ENCODE assay signal across 9 mouse cellular contexts in the genomic region with DNA sequence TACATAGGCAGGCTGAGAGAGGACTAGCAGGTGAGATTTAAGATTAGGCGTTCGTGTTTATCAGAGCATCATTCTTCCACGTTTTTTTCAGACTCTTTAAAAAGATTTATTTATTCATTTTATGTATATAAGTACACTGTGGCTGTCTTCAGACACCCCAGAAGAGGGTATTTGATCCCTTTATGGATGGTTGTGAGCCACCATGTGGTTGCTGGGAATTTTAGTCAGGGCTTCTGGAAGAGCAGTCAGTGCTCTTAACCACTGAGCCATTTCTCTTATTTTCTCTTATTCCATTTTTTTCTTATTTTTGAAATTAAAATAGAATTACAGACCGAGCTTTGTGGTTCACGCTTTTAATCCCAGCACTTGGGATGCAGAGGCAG. TPM values are rescaled to one million over a fixed set of nuclear protein-coding genes. Genes with fewer than 3 reads are reported as not detected.
DNase-seq lines count a peak whose midpoint lies in the region; ATAC-seq and TF ChIP-seq lines count a peak whose summit lies in the region.
"Had no signal": no experiment of that assay in that cellular context is flagged by ENCODE, and none has a peak within 500 bp of the region (broad histone marks: within the 10 kb centered on the region; RNA-seq: fewer than 3 reads in every experiment).

No protein-coding gene starts in this region.

- no peaks in the 10 kb centered on the region for H3K9me3 ChIP-seq in lung, embryonic 14.5 days (ENCODE audit: low read depth, low read length)
- H3K9me3 ChIP-seq in forebrain, embryonic 12.5 days: no peaks in the 10 kb centered on the region
- no peaks in the 10 kb centered on the region for H3K9me3 ChIP-seq in intestine, postnatal 0 days (ENCODE audit: control insufficient read depth)
- H3K9me3 ChIP-seq in neural tube, embryonic 14.5 days (ENCODE audit: control insufficient read depth, low read length): no peaks in the 10 kb centered on the region

- WGBS in lung, embryonic 14.5 days: 40% methylated on average over 5 of the region's 5 CpGs
- 42% methylated on average over 5 of the region's 5 CpGs for WGBS in forebrain, embryonic 12.5 days
- 38% methylated on average over 5 of the region's 5 CpGs for WGBS in intestine, postnatal 0 days
- 45% methylated on average over 5 of the region's 5 CpGs for WGBS in neural tube, embryonic 14.5 days

- no peak for TF ChIP-seq CTCF in lung, embryonic 14.5 days (IDR thresholded peaks at IDR 0.05; ENCODE audit: low read depth)
- no peak for TF ChIP-seq CTCF in intestine, postnatal 0 days (IDR thresholded peaks at IDR 0.05; ENCODE audit: low read depth)

- H3K27ac ChIP-seq in lung, embryonic 14.5 days (ENCODE audit: low read depth): no peak overlapping the region
- no peak overlapping the region for H3K27ac ChIP-seq in forebrain, embryonic 12.5 days
- H3K27ac ChIP-seq in intestine, postnatal 0 days (ENCODE audit: low read depth, low read length): no peak overlapping the region
- peak overlapping the region; percentile 73 for H3K27ac ChIP-seq in neural tube, embryonic 14.5 days (ENCODE audit: low read depth, low read length)

- H3K4me1 ChIP-seq in lung, embryonic 14.5 days (ENCODE audit: insufficient read depth): 0 out of 2 replicates have a peak, but pooled peaks cover 7% of the 10 kb centered on the region
- H3K4me1 ChIP-seq in forebrain, embryonic 12.5 days: peaks cover 18% of the 10 kb centered on the region
- H3K4me1 ChIP-seq in intestine, postnatal 0 days (replicated peaks; ENCODE audit: control insufficient read depth, insufficient read depth, low read length): peaks cover 5% of the 10 kb centered on the region; the same call in 1 of the 2 replicates
- H3K4me1 ChIP-seq in neural tube, embryonic 14.5 days (ENCODE audit: control insufficient read depth, insufficient read depth, low read length): peaks cover 13% of the 10 kb centered on the region

- H3K4me3 ChIP-seq in lung, embryonic 14.5 days (ENCODE audit: low read depth, low read length): peak overlapping the region; percentile 83
- peak overlapping the region; percentile 83 for H3K4me3 ChIP-seq in forebrain, embryonic 12.5 days (replicated peaks)
- H3K4me3 ChIP-seq in intestine, postnatal 0 days (ENCODE audit: low read depth, low read length): peak overlapping the region; percentile 84
- H3K4me3 ChIP-seq in neural tube, embryonic 14.5 days (ENCODE audit: low read depth, low read length): peak overlapping the region; percentile 50

- peaks cover 21% of the 10 kb centered on the region for H3K36me3 ChIP-seq in lung, embryonic 14.5 days (ENCODE audit: insufficient read depth)
- H3K36me3 ChIP-seq in forebrain, embryonic 12.5 days (replicated peaks): peaks cover 8% of the 10 kb centered on the region
- H3K36me3 ChIP-seq in intestine, postnatal 0 days (ENCODE audit: control insufficient read depth, insufficient read depth): peaks cover 14% of the 10 kb centered on the region
- H3K36me3 ChIP-seq in neural tube, embryonic 14.5 days (ENCODE audit: control insufficient read depth, insufficient read depth, low read length): peaks cover 4% of the 10 kb centered on the region; the same call in 1 of the 2 replicates

- no peak; the same call in 1 of the 2 replicates for ATAC-seq in lung, embryonic 14.5 days (ENCODE audit: insufficient read depth)
- ATAC-seq in forebrain, embryonic 12.5 days (ENCODE audit: low FRiP score): no peak; the same call in 1 of the 2 replicates
- no peak for ATAC-seq in intestine, postnatal 0 days
- ATAC-seq in neural tube, embryonic 14.5 days (ENCODE audit: low read depth): no peak; the same call in 1 of the 2 replicates

- H3K4me2 ChIP-seq in lung, embryonic 14.5 days: peak overlapping the region; percentile 85
- peak overlapping the region; percentile 86 for H3K4me2 ChIP-seq in forebrain, embryonic 12.5 days
- H3K4me2 ChIP-seq in intestine, postnatal 0 days (replicated peaks; ENCODE audit: low read depth): peak overlapping the region; percentile 78
- peak overlapping the region; percentile 32 for H3K4me2 ChIP-seq in neural tube, embryonic 14.5 days (ENCODE audit: low read depth, low read length)

- no peaks in the 10 kb centered on the region for H3K27me3 ChIP-seq in lung, embryonic 14.5 days (ENCODE audit: insufficient read depth, low read length)
- H3K27me3 ChIP-seq in forebrain, embryonic 12.5 days: no peaks in the 10 kb centered on the region
- H3K27me3 ChIP-seq in intestine, postnatal 0 days (replicated peaks; ENCODE audit: control insufficient read depth, insufficient read depth, low read length): no peaks in the 10 kb centered on the region
- H3K27me3 ChIP-seq in neural tube, embryonic 14.5 days (ENCODE audit: control insufficient read depth, insufficient read depth, low read length): no peaks in the 10 kb centered on the region

- intact Hi-C loops in gastrocnemius, postnatal 36 days (cut with DNase I): loop anchor here (2.0 kb wide), 1 partner anchor 58 kb away; the partner anchor contains the start of gene Yif1b

- no peak overlapping the region for H3K9ac ChIP-seq in lung, embryonic 14.5 days
- H3K9ac ChIP-seq in forebrain, embryonic 12.5 days: no peak overlapping the region
- no peak overlapping the region for H3K9ac ChIP-seq in intestine, postnatal 0 days (ENCODE audit: low read depth, low read length)
- H3K9ac ChIP-seq in neural tube, embryonic 14.5 days (replicated peaks; ENCODE audit: low read depth, low read length): no peak overlapping the region; the same call in 1 of the 2 replicates

- no peak for DNase-seq in lung, embryonic 14.5 days
- no peak for DNase-seq in lung, postnatal 25 days (ENCODE audit: low spot score)
- no peak for DNase-seq in adrenal gland, postnatal 4 days (ENCODE audit: low spot score in 2 of 2)
- no peak for DNase-seq in gastrocnemius, adult 18-20 months (ENCODE audit: low spot score)
- no peak for DNase-seq in gastrocnemius, postnatal 36 days

RNA-seq across cellular contexts. Expression of gene Psmd8, which starts 0.3 kb away (rescaled TPM):
- polyA plus RNA-seq in lung, embryonic 14.5 days (2014; fragmentation: Nextera tagmentation; extraction: Ambion mirVana): 284 and 285 TPM in 2 replicates
- 283 and 293 TPM in 2 replicates for polyA plus RNA-seq in forebrain, embryonic 12.5 days (2016; fragmentation: Nextera tagmentation; extraction: Ambion mirVana)
- polyA plus RNA-seq in intestine, postnatal 0 days (2015; fragmentation: Nextera tagmentation; extraction: Ambion mirVana): 205 and 209 TPM in 2 replicates
- polyA plus RNA-seq in neural tube, embryonic 14.5 days (2014; fragmentation: Nextera tagmentation; extraction: Ambion mirVana): 301 and 308 TPM in 2 replicates
- total RNA-seq in adrenal gland, postnatal 4 days (2021): 100 to 1,000 TPM; 188 to 192 TPM
- total RNA-seq in gastrocnemius, adult 18-20 months (2021): 100 to 1,000 TPM; 202 to 256 TPM
- total RNA-seq in gastrocnemius, postnatal 36 days (2021): 100 to 1,000 TPM; 155 to 172 TPM

RNA-seq across cellular contexts. Expression of gene Spred3, which starts 10.6 kb away (rescaled TPM):
- 1.7 and 2.5 TPM in 2 replicates for polyA plus RNA-seq in lung, embryonic 14.5 days (2014; fragmentation: Nextera tagmentation; extraction: Ambion mirVana)
- 7.9 and 8.3 TPM in 2 replicates for polyA plus RNA-seq in forebrain, embryonic 12.5 days (2016; fragmentation: Nextera tagmentation; extraction: Ambion mirVana)
- polyA plus RNA-seq in intestine, postnatal 0 days (2015; fragmentation: Nextera tagmentation; extraction: Ambion mirVana): 0.52 and 0.93 TPM in 2 replicates
- 9.6 and 14.9 TPM in 2 replicates for polyA plus RNA-seq in neural tube, embryonic 14.5 days (2014; fragmentation: Nextera tagmentation; extraction: Ambion mirVana)
- total RNA-seq in adrenal gland, postnatal 4 days (2021): 10 to 100 TPM; 14.5 to 15.8 TPM
- 1 to 10 TPM; 1.9 to 3.1 TPM for total RNA-seq in gastrocnemius, adult 18-20 months (2021)
- 1 to 10 TPM in 1 of 2 experiments, under 1 TPM in 1; 0.59 to 1.2 TPM for total RNA-seq in gastrocnemius, postnatal 36 days (2021)

RNA-seq across cellular contexts. Expression of gene Ggn, which starts 10.8 kb away (rescaled TPM):
- 0.17 and 0.28 TPM in 2 replicates for polyA plus RNA-seq in lung, embryonic 14.5 days (2014; fragmentation: Nextera tagmentation; extraction: Ambion mirVana)
- 0.57 and 1.2 TPM in 2 replicates for polyA plus RNA-seq in forebrain, embryonic 12.5 days (2016; fragmentation: Nextera tagmentation; extraction: Ambion mirVana)
- 0.27 and 0.34 TPM in 2 replicates for polyA plus RNA-seq in intestine, postnatal 0 days (2015; fragmentation: Nextera tagmentation; extraction: Ambion mirVana)
- 0.23 and 0.33 TPM in 2 replicates for polyA plus RNA-seq in neural tube, embryonic 14.5 days (2014; fragmentation: Nextera tagmentation; extraction: Ambion mirVana)
- 1 to 10 TPM; 1.8 to 2.5 TPM for total RNA-seq in adrenal gland, postnatal 4 days (2021)
- under 1 TPM; 0.27 to 0.33 TPM for total RNA-seq in gastrocnemius, adult 18-20 months (2021)
- under 1 TPM; 0.25 to 0.26 TPM for total RNA-seq in gastrocnemius, postnatal 36 days (2021)
- total RNA-seq: liver, adult 2 months had no signal

RNA-seq across cellular contexts. Expression of gene Fam98c, which starts 24.8 kb away (rescaled TPM):
- polyA plus RNA-seq in lung, embryonic 14.5 days (2014; fragmentation: Nextera tagmentation; extraction: Ambion mirVana): 10.7 and 16.3 TPM in 2 replicates
- polyA plus RNA-seq in forebrain, embryonic 12.5 days (2016; fragmentation: Nextera tagmentation; extraction: Ambion mirVana): 16.4 and 17.7 TPM in 2 replicates
- 75.9 and 83.4 TPM in 2 replicates for polyA plus RNA-seq in intestine, postnatal 0 days (2015; fragmentation: Nextera tagmentation; extraction: Ambion mirVana)
- polyA plus RNA-seq in neural tube, embryonic 14.5 days (2014; fragmentation: Nextera tagmentation; extraction: Ambion mirVana): 29.5 and 33.6 TPM in 2 replicates
- total RNA-seq in adrenal gland, postnatal 4 days (2021): 10 to 100 TPM; 16.2 to 17.2 TPM
- 1 to 10 TPM; 9.1 to 9.4 TPM for total RNA-seq in gastrocnemius, adult 18-20 months (2021)
- total RNA-seq in gastrocnemius, postnatal 36 days (2021): 10 to 100 TPM; 10.7 to 11.7 TPM

RNA-seq across cellular contexts. Expression of gene Catsperg1, which starts 33.0 kb away (rescaled TPM):
- 0.57 and 0.87 TPM in 2 replicates for polyA plus RNA-seq in lung, embryonic 14.5 days (2014; fragmentation: Nextera tagmentation; extraction: Ambion mirVana)
- polyA plus RNA-seq in forebrain, embryonic 12.5 days (2016; fragmentation: Nextera tagmentation; extraction: Ambion mirVana): 0.78 and 0.87 TPM in 2 replicates
- 0.21 and 0.22 TPM in 2 replicates for polyA plus RNA-seq in intestine, postnatal 0 days (2015; fragmentation: Nextera tagmentation; extraction: Ambion mirVana)
- 2.5 and 3.8 TPM in 2 replicates for polyA plus RNA-seq in neural tube, embryonic 14.5 days (2014; fragmentation: Nextera tagmentation; extraction: Ambion mirVana)
- total RNA-seq in adrenal gland, postnatal 4 days (2021): 1 to 10 TPM; 2.0 TPM
- under 1 TPM; 0.14 to 0.47 TPM for total RNA-seq in gastrocnemius, adult 18-20 months (2021)
- under 1 TPM in 1 of 2 experiments, not detected in 1; 0.22 TPM for total RNA-seq in gastrocnemius, postnatal 36 days (2021)

Comparison
In these comparisons a context has a peak if more than half of its experiments do, and no peak if none do; other contexts are left out.
1. H3K4me2 ChIP-seq: peak in every context shown above with its lines; median percentile 86 in forebrain, embryonic 12.5 days; 85 in lung, embryonic 14.5 days; 78 in intestine, postnatal 0 days; 32 in neural tube, embryonic 14.5 days.